8 mouse cellular contexts compared by ENCODE assay signal in the genomic region with DNA sequence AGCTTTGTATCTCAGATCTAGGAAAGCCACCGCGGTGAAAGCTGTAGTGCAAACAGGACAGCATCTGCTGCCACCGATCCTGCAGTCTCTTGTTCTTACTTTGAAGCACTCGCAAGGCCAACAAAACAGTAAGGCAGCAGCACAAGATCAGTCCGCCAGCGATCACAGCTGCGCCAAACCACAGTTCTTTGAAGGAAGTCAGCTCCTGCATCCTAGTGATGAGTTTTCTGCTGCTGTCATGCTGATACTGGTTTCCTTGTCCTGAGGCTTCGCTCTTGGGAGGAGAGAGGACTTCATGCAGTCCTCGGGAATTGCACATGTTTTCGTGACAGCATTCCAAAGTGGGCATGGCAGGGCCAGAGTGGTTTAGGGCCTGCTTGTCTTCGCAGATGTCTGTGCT. TPM values are rescaled to one million over a fixed set of nuclear protein-coding genes. Genes with fewer than 3 reads are reported as not detected.
DNase-seq lines count a peak whose midpoint lies in the region; ATAC-seq and TF ChIP-seq lines count a peak whose summit lies in the region.

No protein-coding gene starts in this region.

- no peak for TF ChIP-seq EP300 in liver, postnatal 0 days (IDR thresholded peaks at IDR 0.05; ENCODE audit: low read depth)

- no peak for DNase-seq in lung, postnatal 25 days (ENCODE audit: low spot score)
- no peak for DNase-seq in embryonic facial prominence, embryonic 10.5 days (ENCODE audit: low spot score)
- no peak for DNase-seq in hindbrain, embryonic 11.5 days (ENCODE audit: low spot score)
- peak; percentile 13 for DNase-seq in liver, postnatal 0 days
- peak; percentile 17 to 62 for DNase-seq in spleen, postnatal 4 days (ENCODE audit: low spot score in 2 of 2)
- no peak for DNase-seq in frontal cortex, postnatal 25 days (ENCODE audit: low spot score in 2 of 2)
- no peak for DNase-seq in left cerebral cortex, postnatal 14 days (ENCODE audit: low spot score in 2 of 2)

- peak overlapping the region; percentile 28; the same call in 1 of the 2 replicates for H3K9ac ChIP-seq in lung, embryonic 15.5 days
- H3K9ac ChIP-seq in hindbrain, embryonic 11.5 days (ENCODE audit: low read depth, low read length): no peak overlapping the region; the same call in 1 of the 2 replicates
- peak overlapping the region; percentile 70 for H3K9ac ChIP-seq in liver, postnatal 0 days (replicated peaks)

- peak overlapping the region; percentile 96 for H3K4me2 ChIP-seq in lung, embryonic 15.5 days
- H3K4me2 ChIP-seq in hindbrain, embryonic 11.5 days (replicated peaks; ENCODE audit: low read depth, low read length): peak overlapping the region; percentile 87
- peak overlapping the region; percentile 93 for H3K4me2 ChIP-seq in liver, postnatal 0 days (ENCODE audit: low read depth, low read length)

- no peaks in the 10 kb centered on the region for H3K9me3 ChIP-seq in lung, embryonic 15.5 days
- H3K9me3 ChIP-seq in embryonic facial prominence, embryonic 10.5 days: no peaks in the 10 kb centered on the region
- no peaks in the 10 kb centered on the region for H3K9me3 ChIP-seq in hindbrain, embryonic 11.5 days (ENCODE audit: control insufficient read depth, low read length)
- H3K9me3 ChIP-seq in liver, postnatal 0 days (ENCODE audit: low read length): no peaks in the 10 kb centered on the region

- no peak for TF ChIP-seq CTCF in liver, postnatal 0 days (IDR thresholded peaks at IDR 0.05; ENCODE audit: low read depth)

- intact Hi-C loops in left cerebral cortex, postnatal 14 days (cut with DNase I): loop anchor here (1.0 kb wide), 1 partner anchor 86 kb away; no protein-coding TSS in a partner anchor

- H3K27me3 ChIP-seq in lung, embryonic 15.5 days: no peaks in the 10 kb centered on the region
- peaks cover 21% of the 10 kb centered on the region for H3K27me3 ChIP-seq in embryonic facial prominence, embryonic 10.5 days (replicated peaks; ENCODE audit: low read depth, poor library complexity, severe bottlenecking)
- H3K27me3 ChIP-seq in hindbrain, embryonic 11.5 days (ENCODE audit: control insufficient read depth, insufficient read depth, low read length): no peaks in the 10 kb centered on the region
- H3K27me3 ChIP-seq in liver, postnatal 0 days (ENCODE audit: insufficient read depth, low read length): no peaks in the 10 kb centered on the region

- peaks cover 6% of the 10 kb centered on the region for H3K4me1 ChIP-seq in lung, embryonic 15.5 days
- peaks cover 10% of the 10 kb centered on the region for H3K4me1 ChIP-seq in embryonic facial prominence, embryonic 10.5 days
- no peaks in the 10 kb centered on the region for H3K4me1 ChIP-seq in hindbrain, embryonic 11.5 days (replicated peaks; ENCODE audit: control insufficient read depth, insufficient read depth, low read length)
- peaks cover 5% of the 10 kb centered on the region for H3K4me1 ChIP-seq in liver, postnatal 0 days (ENCODE audit: insufficient read depth)

- H3K36me3 ChIP-seq in lung, embryonic 15.5 days: no peaks in the 10 kb centered on the region
- no peaks in the 10 kb centered on the region for H3K36me3 ChIP-seq in embryonic facial prominence, embryonic 10.5 days (replicated peaks)
- no peaks in the 10 kb centered on the region for H3K36me3 ChIP-seq in hindbrain, embryonic 11.5 days (ENCODE audit: control insufficient read depth, insufficient read depth, low read length)
- H3K36me3 ChIP-seq in liver, postnatal 0 days (replicated peaks; ENCODE audit: insufficient read depth, low read length): no peaks in the 10 kb centered on the region

- peak overlapping the region; percentile 50 for H3K4me3 ChIP-seq in lung, embryonic 15.5 days
- peak overlapping the region; percentile 66 for H3K4me3 ChIP-seq in embryonic facial prominence, embryonic 10.5 days
- peak overlapping the region; percentile 50 for H3K4me3 ChIP-seq in hindbrain, embryonic 11.5 days (ENCODE audit: low read depth, low read length)
- H3K4me3 ChIP-seq in liver, postnatal 0 days (ENCODE audit: low read depth, low read length): peak overlapping the region; percentile 57

- H3K27ac ChIP-seq in lung, embryonic 15.5 days: no peak overlapping the region
- no peak overlapping the region for H3K27ac ChIP-seq in embryonic facial prominence, embryonic 10.5 days (replicated peaks)
- H3K27ac ChIP-seq in hindbrain, embryonic 11.5 days (ENCODE audit: low read depth, low read length): no peak overlapping the region
- H3K27ac ChIP-seq in liver, postnatal 0 days (ENCODE audit: low read depth): no peak overlapping the region

- ATAC-seq in lung, embryonic 15.5 days (ENCODE audit: borderline replicate concordance, extremely low read depth, low FRiP score, low TSS enrichment): no peak
- no peak for ATAC-seq in hindbrain, embryonic 11.5 days (ENCODE audit: low FRiP score)
- ATAC-seq in liver, postnatal 0 days: no peak

- 26% methylated on average over 11 of the region's 11 CpGs for WGBS in lung, embryonic 15.5 days
- WGBS in embryonic facial prominence, embryonic 10.5 days: 33% methylated on average over 11 of the region's 11 CpGs
- WGBS in hindbrain, embryonic 11.5 days: 28% methylated on average over 11 of the region's 11 CpGs
- 32% methylated on average over 11 of the region's 11 CpGs for WGBS in liver, postnatal 0 days (ENCODE audit: insufficient replicate concordance)

RNA-seq across cellular contexts. Expression of a gene that starts 17.8 kb away (rescaled TPM):
- not detected in 2 replicates for polyA plus RNA-seq in lung, embryonic 15.5 days (2015; fragmentation: Nextera tagmentation; extraction: Ambion mirVana)
- not detected in 2 replicates for polyA plus RNA-seq in embryonic facial prominence, embryonic 10.5 days (2016; fragmentation: Nextera tagmentation; extraction: Ambion mirVana)
- polyA plus RNA-seq in hindbrain, embryonic 11.5 days (2014; fragmentation: Nextera tagmentation; extraction: Ambion mirVana): not detected in 2 replicates
- polyA plus RNA-seq in liver, postnatal 0 days (2015; fragmentation: Nextera tagmentation; extraction: Ambion mirVana): 0.05 TPM in 1 of 2 replicates, not detected in the other
- not detected for total RNA-seq in left cerebral cortex, postnatal 14 days (2021)

RNA-seq across cellular contexts. Expression of a gene that starts 40.6 kb away (rescaled TPM):
- polyA plus RNA-seq in lung, embryonic 15.5 days (2015; fragmentation: Nextera tagmentation; extraction: Ambion mirVana): 0.16 and 0.31 TPM in 2 replicates
- polyA plus RNA-seq in embryonic facial prominence, embryonic 10.5 days (2016; fragmentation: Nextera tagmentation; extraction: Ambion mirVana): 0.10 and 0.19 TPM in 2 replicates
- polyA plus RNA-seq in hindbrain, embryonic 11.5 days (2014; fragmentation: Nextera tagmentation; extraction: Ambion mirVana): 0.07 TPM in 1 of 2 replicates, not detected in the other
- 1.8 TPM in 2 replicates for polyA plus RNA-seq in liver, postnatal 0 days (2015; fragmentation: Nextera tagmentation; extraction: Ambion mirVana)
- not detected for total RNA-seq in left cerebral cortex, postnatal 14 days (2021)

Comparison
In these comparisons a context has a peak if more than half of its experiments do, and no peak if none do; other contexts are left out.
1. DNase-seq: peak in liver, postnatal 0 days (single experiment) and spleen, postnatal 4 days (2 of 2); none in lung, postnatal 25 days (single experiment), embryonic facial prominence, embryonic 10.5 days (single experiment), hindbrain, embryonic 11.5 days (single experiment), frontal cortex, postnatal 25 days (0 of 2) and left cerebral cortex, postnatal 14 days (0 of 2).
2. Peak in every context shown above with its lines, with median percentiles within 50 percentile points of each other: H3K4me2 ChIP-seq and H3K4me3 ChIP-seq.